Mouse (Mus musculus) liver, embryonic 14.5 days (tissue): ENCODE results near the gene Sik3. TPM values are rescaled to one million over a fixed set of nuclear protein-coding genes. Genes with fewer than 3 reads are reported as not detected.
A peak's percentile ranks its signal among the peaks of the same experiment; 100 is the strongest.

ENCODE experiments used
- ATAC-seq: fragments of 200-750 bp; cut with Nextera tagmentation; 2 replicates; pipeline ENCODE4 v1.8.0; 2017; ENCODE audit warnings: moderate number of reproducible peaks, mild to moderate bottlenecking, moderate library complexity; ENCODE audit not compliant: insufficient read depth
- DNase-seq, 3 experiments: peaks; one replicate each; pipeline ENCODE4 v3.0.0-alpha.2; 2012 to 2013; ENCODE audit warnings: low read depth in 3 of 3, low spot score in 3 of 3
- H3K27ac ChIP-seq: fragments of 300-500 bp; sonication (generic); 2 replicates; pipeline ENCODE4 v1.5.1; 2014; ENCODE audit warnings: moderate library complexity, mild to moderate bottlenecking, control low read depth, inconsistent platforms
- H3K27me3 ChIP-seq: fragments of 300-500 bp; sonication (generic); 2 replicates; pipeline ENCODE4 v1.6.1; 2014; ENCODE audit warnings: mild to moderate bottlenecking, low read length, moderate library complexity; ENCODE audit not compliant: control insufficient read depth, insufficient read depth
- H3K36me3 ChIP-seq: fragments of 300-500 bp; sonication (generic); replicated peaks from 2 replicates; pipeline ENCODE4 v1.6.1; 2014; ENCODE audit warnings: low read depth; ENCODE audit not compliant: control insufficient read depth, insufficient read depth
- H3K4me1 ChIP-seq, 2 experiments: fragments of 200-500 bp in 1 of 2; fragments of 300-500 bp in 1 of 2; sonication (generic) in 1 of 2; replicated peaks; 2 replicates each; pipeline ENCODE4 v1.6.1; 2012 to 2014; ENCODE audit warnings: antibody characterized with exemption in 1 of 2, inconsistent platforms in 1 of 2, low read length in 1 of 2; ENCODE audit not compliant: control insufficient read depth in 2 of 2, insufficient read depth in 2 of 2
- H3K4me2 ChIP-seq: fragments of 300-500 bp; sonication (generic); 2 replicates; pipeline ENCODE4 v1.6.1; 2014; ENCODE audit warnings: low read depth, mild to moderate bottlenecking, control low read depth, moderate library complexity
- H3K4me3 ChIP-seq, 2 experiments: fragments of 200-500 bp in 1 of 2; fragments of 300-500 bp in 1 of 2; sonication (generic) in 1 of 2; 2 replicates each; pipeline ENCODE4 v1.5.1; 2012 to 2014; ENCODE audit warnings: low read depth in 2 of 2, low read length in 2 of 2, mild to moderate bottlenecking in 2 of 2, control low read depth in 1 of 2, inconsistent platforms in 1 of 2, moderate library complexity in 1 of 2; ENCODE audit not compliant: insufficient read depth in 1 of 2
- H3K9ac ChIP-seq: fragments of 300-500 bp; sonication (generic); replicated peaks from 2 replicates; pipeline ENCODE4 v1.6.1; 2014; ENCODE audit warnings: mild to moderate bottlenecking, control low read depth, moderate library complexity
- H3K9me3 ChIP-seq: fragments of 300-500 bp; sonication (generic); 2 replicates; pipeline ENCODE4 v1.6.1; 2016; ENCODE audit warnings: low read length, mixed read lengths; ENCODE audit not compliant: control insufficient read depth
- CTCF ChIP-seq: IDR thresholded peaks from 2 replicates; pipeline ENCODE4 v1.5.1; 2016; ENCODE audit warnings: antibody characterized with exemption, low read depth, control low read depth
- EP300 ChIP-seq: IDR thresholded peaks from 2 replicates; pipeline ENCODE4 v1.6.1; 2016; ENCODE audit warnings: antibody characterized with exemption, low read depth
- WGBS: fragments of 180-500 bp; shearing (Covaris S2); extraction: QIAGEN DNeasy Blood & Tissue Kit; methylation state at CpG from one replicate; pipeline ENCODE4 v1.1.7; 2014; ENCODE audit not compliant: insufficient replicate concordance; 5-methylcytosine and 5-hydroxymethylcytosine counted together
- polyA plus RNA-seq, 2 experiments: library from polyadenylated mRNA; depleted of rRNA in 1 of 2; stranded (reverse) in 1 of 2; unstranded in 1 of 2; fragments of >200 nt; fragmentation: Nextera tagmentation in 1 of 2; extraction: Ambion mirVana in 1 of 2; gene quantifications; 2 replicates each; pipeline versions ENCODE4 v1.2.1 to v1.2.3; 2012 to 2014

The Sik3 gene
- polyA plus RNA-seq, 2 experiments: 2.1 to 3.0 TPM

- 83% methylated on average over 4 of the region's 4 CpGs for WGBS
- DNase-seq (no peak), ATAC-seq (no peak)
- Histone ChIP-seq H3K27me3 (no peaks in the 10 kb centered on the region), H3K4me2 (no peak overlapping the region), H3K4me1 (peaks cover 26 to 35% of the 10 kb centered on the region in 2 experiments), H3K9me3 (no peaks in the 10 kb centered on the region), H3K9ac (no peak overlapping the region), H3K27ac (no peak overlapping the region), H3K4me3 (no peak overlapping the region), H3K36me3 (no peaks in the 10 kb centered on the region; the same call in 1 of the 2 replicates)
- no peak for TF ChIP-seq EP300
- no peak for TF ChIP-seq CTCF
Observed at GRCm38 (mm10) chr9:46214276-46214675, 201.7 kb downstream of the Sik3 start.

- Histone ChIP-seq H3K4me1 (peaks cover 26 to 35% of the 10 kb centered on the region in 2 experiments), H3K36me3 (no peaks in the 10 kb centered on the region; the same call in 1 of the 2 replicates), H3K4me2 (peak overlapping the region; percentile 39), H3K27ac (no peak overlapping the region), H3K4me3 (no peak overlapping the region), H3K9me3 (no peaks in the 10 kb centered on the region), H3K27me3 (no peaks in the 10 kb centered on the region), H3K9ac (no peak overlapping the region)
- WGBS: 59% methylated on average over 10 of the region's 10 CpGs
- ATAC-seq: no peak
- TF ChIP-seq CTCF (no peak), EP300 (no peak)
- no peak for DNase-seq
Observed at GRCm38 (mm10) chr9:46214946-46215337, 202.3 kb downstream of the Sik3 start.

- no peak for TF ChIP-seq CTCF
- TF ChIP-seq EP300: peak; percentile 53; the same call in 1 of the 2 replicates
- DNase-seq: peak in 1 of 3 experiments; percentile 12
- H3K36me3 ChIP-seq: no peaks in the 10 kb centered on the region; the same call in 1 of the 2 replicates
- H3K9ac ChIP-seq: no peak overlapping the region
- no peaks in the 10 kb centered on the region for H3K9me3 ChIP-seq
- peak overlapping the region; percentile 39 for H3K4me2 ChIP-seq
- peak overlapping the region; percentile 48 for H3K27ac ChIP-seq
- H3K4me1 ChIP-seq: peaks cover 26 to 35% of the 10 kb centered on the region in 2 experiments
- WGBS: 11% methylated on average over 11 of the region's 11 CpGs
- H3K4me3 ChIP-seq: no peak overlapping the region
- no peaks in the 10 kb centered on the region for H3K27me3 ChIP-seq
- ATAC-seq: peak; percentile 69
Observed at GRCm38 (mm10) chr9:46215338-46216322, 203.0 kb downstream of the Sik3 start.

- H3K4me1 ChIP-seq: peaks cover 26 to 37% of the 10 kb centered on the region in 2 experiments
- 60% methylated on average over 13 of the region's 13 CpGs for WGBS
- no peak overlapping the region for H3K9ac ChIP-seq
- H3K9me3 ChIP-seq: no peaks in the 10 kb centered on the region
- TF ChIP-seq EP300: no peak
- no peak for TF ChIP-seq CTCF
- peak in 1 of 3 experiments; percentile 25 for DNase-seq
- no peaks in the 10 kb centered on the region for H3K27me3 ChIP-seq
- no peak overlapping the region for H3K4me3 ChIP-seq
- ATAC-seq: 0 out of 2 replicates have a peak, but pooled peaks have one; percentile 34
- no peak overlapping the region for H3K4me2 ChIP-seq
- no peaks in the 10 kb centered on the region for H3K36me3 ChIP-seq
- H3K27ac ChIP-seq: no peak overlapping the region; the same call in 1 of the 2 replicates
Observed at GRCm38 (mm10) chr9:46216744-46217470, 204.3 kb downstream of the Sik3 start.
